Mouse (Mus musculus) myocyte (in vitro differentiated cells): ENCODE data around the gene Sertad3. TPM values are rescaled to one million over a fixed set of nuclear protein-coding genes. Genes with fewer than 3 reads are reported as not detected.
A peak's percentile ranks its signal among the peaks of the same experiment; 100 is the strongest.

Source experiments
- H3K27me3 ChIP-seq: one replicate; pipeline ENCODE4 v1.6.1; 2011; ENCODE audit not compliant: control insufficient read depth, insufficient read depth, insufficient read length
- H3K36me3 ChIP-seq: one replicate; pipeline ENCODE4 v1.6.1; 2011; ENCODE audit not compliant: control insufficient read depth, insufficient read depth
- H3K4me2 ChIP-seq: one replicate; pipeline ENCODE4 v1.6.1; 2011; ENCODE audit warnings: low read depth, control low read depth
- H3K4me3 ChIP-seq: one replicate; pipeline ENCODE4 v1.5.1; 2011; ENCODE audit warnings: mild to moderate bottlenecking, control low read depth, moderate library complexity
- H3K79me2 ChIP-seq: one replicate; pipeline ENCODE4 v1.6.1; 2011; ENCODE audit not compliant: control insufficient read depth, insufficient read depth
- H3ac ChIP-seq: one replicate; pipeline ENCODE4 v1.6.1; 2011; ENCODE audit not compliant: control insufficient read depth, insufficient read length
- CEBPB ChIP-seq: IDR thresholded peaks from 2 replicates; pipeline ENCODE4 v1.6.1; 2011; ENCODE audit warnings: mild to moderate bottlenecking, moderate library complexity; ENCODE audit not compliant: poor library complexity, insufficient read depth, severe bottlenecking
- E2F4 ChIP-seq: IDR thresholded peaks from one replicate; pipeline ENCODE4 v1.6.1; 2011; ENCODE audit warnings: mild to moderate bottlenecking, control low read depth, moderate library complexity; ENCODE audit not compliant: insufficient read depth
- MAX ChIP-seq: IDR thresholded peaks from one replicate; pipeline ENCODE4 v1.6.1; 2011; ENCODE audit warnings: low read depth, mild to moderate bottlenecking, control low read depth
- MYOD1 ChIP-seq, 3 experiments: IDR thresholded peaks; one replicate each; pipeline ENCODE4 v1.6.1; 2011; ENCODE audit warnings: control low read depth in 2 of 3, low read depth in 2 of 3, mild to moderate bottlenecking in 2 of 3, moderate library complexity in 1 of 3; ENCODE audit not compliant: insufficient read length in 2 of 3, control insufficient read depth in 1 of 3
- MYOG ChIP-seq, 3 experiments: IDR thresholded peaks; one replicate each; pipeline ENCODE4 v1.6.1; 2011; ENCODE audit warnings: control low read depth in 2 of 3, low read depth in 2 of 3, mild to moderate bottlenecking in 2 of 3; ENCODE audit not compliant: insufficient read length in 2 of 3, control insufficient read depth in 1 of 3, insufficient read depth in 1 of 3
- POLR2A ChIP-seq: IDR thresholded peaks from one replicate; pipeline ENCODE4 v1.6.1; 2011; ENCODE audit warnings: low read depth, mild to moderate bottlenecking, control low read depth, moderate library complexity; ENCODE audit not compliant: insufficient read length
- POLR2AphosphoS2 ChIP-seq: IDR thresholded peaks from one replicate; pipeline ENCODE4 v1.6.1; 2011; ENCODE audit warnings: low read depth, control low read depth; ENCODE audit not compliant: insufficient read length
- REST ChIP-seq: IDR thresholded peaks from one replicate; pipeline ENCODE4 v1.6.1; 2011; ENCODE audit warnings: mild to moderate bottlenecking, control low read depth, moderate library complexity; ENCODE audit not compliant: insufficient read depth, insufficient read length
- SRF ChIP-seq: IDR thresholded peaks from one replicate; pipeline ENCODE4 v1.6.1; 2011; ENCODE audit warnings: low read depth; ENCODE audit not compliant: control insufficient read depth, insufficient read length
- TCF12 ChIP-seq: IDR thresholded peaks from one replicate; pipeline ENCODE4 v1.6.1; 2011; ENCODE audit warnings: mild to moderate bottlenecking, control low read depth; ENCODE audit not compliant: poor library complexity, insufficient read depth, severe bottlenecking
- TCF3 ChIP-seq: IDR thresholded peaks from one replicate; pipeline ENCODE4 v1.6.1; 2011; ENCODE audit warnings: low read depth, control low read depth; ENCODE audit not compliant: insufficient read length
- USF1 ChIP-seq: IDR thresholded peaks from one replicate; pipeline ENCODE4 v1.6.1; 2011; ENCODE audit warnings: low read depth, mild to moderate bottlenecking, control low read depth, moderate library complexity
- polyA plus RNA-seq: library from polyadenylated mRNA; unstranded; fragments of >200 nt; fragmentation: generic; extraction: Trizol; gene quantifications from one replicate; pipeline ENCODE4 v1.2.1, GENCODE M21; 2012; ENCODE audit warnings: missing spikeins

Sertad3 gene
- polyA plus RNA-seq, 1 experiment = 15.5 TPM

DNA sequence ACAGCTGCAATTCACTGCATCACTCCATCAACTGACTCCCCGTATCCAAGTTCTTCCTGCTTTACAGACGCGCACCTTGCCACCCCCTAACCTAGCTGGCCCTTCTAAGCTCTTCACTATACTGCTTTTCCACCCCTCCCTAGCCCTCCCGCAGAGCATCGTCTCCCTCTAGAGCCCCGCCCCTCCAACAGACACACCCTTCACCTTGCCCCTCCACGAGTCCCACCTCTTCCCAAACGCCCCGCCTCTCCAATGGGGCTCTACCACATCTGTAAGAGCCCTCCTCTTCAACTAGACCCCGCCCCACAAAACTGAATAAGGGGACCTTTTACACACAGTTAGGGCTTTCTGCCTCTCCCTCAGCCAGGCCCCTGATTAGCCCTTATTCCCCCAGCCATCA lies 39.8 kb upstream of the Sertad3 start:
- Histone ChIP-seq H3K4me2 (no peak overlapping the region), H3K36me3 (no peaks in the 10 kb centered on the region), H3K4me3 (no peak overlapping the region), H3K27me3 (peaks cover 16% of the 10 kb centered on the region), H3K79me2 (no peaks in the 10 kb centered on the region), H3ac (no peak overlapping the region)
- no peak for TF ChIP-seq POLR2A
- no peak for TF ChIP-seq USF1
- TF ChIP-seq REST = no peak
- no peak for TF ChIP-seq E2F4
- no peak for TF ChIP-seq MYOG (IDR thresholded peaks at IDR 0.05; ENCODE audit: control insufficient read depth in 1 of 3, insufficient read depth in 1 of 3, insufficient read length in 2 of 3, low read depth in 2 of 3)

DNA sequence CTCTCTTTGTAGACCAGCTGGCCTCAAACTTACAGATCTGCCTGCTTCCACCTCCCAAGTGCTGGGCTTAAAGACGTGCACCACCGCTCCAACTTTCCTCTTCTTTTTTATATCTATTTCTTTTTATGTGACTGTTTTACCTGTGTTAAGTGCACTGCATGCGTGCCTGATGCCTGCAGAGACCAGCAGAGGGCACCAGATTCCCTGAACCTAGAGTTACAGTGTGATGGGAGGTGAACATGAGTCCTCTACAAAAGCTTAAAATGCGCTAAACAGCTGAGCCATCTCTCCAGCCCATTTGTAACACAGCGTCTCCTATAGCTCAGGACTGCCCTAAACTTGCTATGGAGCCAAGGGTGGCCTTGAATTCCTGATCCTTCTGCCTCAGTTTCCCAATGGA lies 36.0 kb upstream of the Sertad3 start:
- H3K4me3 ChIP-seq = no peak overlapping the region
- no peak overlapping the region for H3K4me2 ChIP-seq
- no peaks in the 10 kb centered on the region for H3K79me2 ChIP-seq
- no peak overlapping the region for H3ac ChIP-seq
- H3K36me3 ChIP-seq = no peaks in the 10 kb centered on the region
- peaks cover 16% of the 10 kb centered on the region for H3K27me3 ChIP-seq
- TF ChIP-seq TCF12 (no peak), SRF (no peak), MAX (no peak), CEBPB (no peak), MYOD1 (IDR thresholded peaks at IDR 0.05; ENCODE audit: control insufficient read depth in 1 of 3, insufficient read length in 2 of 3, low read depth in 2 of 3) (no peak), USF1 (no peak), POLR2AphosphoS2 (no peak), POLR2A (no peak), MYOG (IDR thresholded peaks at IDR 0.05; ENCODE audit: control insufficient read depth in 1 of 3, insufficient read depth in 1 of 3, insufficient read length in 2 of 3, low read depth in 2 of 3) (no peak), E2F4 (no peak), TCF3 (no peak), REST (no peak)

DNA sequence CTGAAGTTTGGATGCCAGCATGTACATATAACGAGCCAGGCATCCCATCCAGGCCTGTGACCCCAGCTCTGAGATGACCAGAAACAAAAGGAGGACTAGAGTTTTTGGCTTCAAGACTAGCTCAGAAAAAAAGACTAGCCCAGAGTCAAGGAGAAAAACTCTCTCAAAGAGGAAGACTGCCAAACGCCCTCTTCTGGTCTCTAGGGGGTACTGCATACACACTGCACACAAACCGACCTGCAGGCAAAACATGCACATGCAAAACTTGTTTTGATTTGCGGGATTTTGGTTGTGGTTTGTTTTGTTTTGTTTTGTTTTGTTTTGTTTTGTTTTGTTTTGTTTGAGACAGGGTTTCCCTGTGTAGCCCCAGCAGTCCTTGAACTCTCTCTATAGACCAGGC lies 33.6 kb upstream of the Sertad3 start:
- H3K4me3 ChIP-seq = no peak overlapping the region
- H3K4me2 ChIP-seq = no peak overlapping the region
- no peak overlapping the region for H3ac ChIP-seq
- TF ChIP-seq MYOD1 (IDR thresholded peaks at IDR 0.05; ENCODE audit: control insufficient read depth in 1 of 3, insufficient read length in 2 of 3, low read depth in 2 of 3) = no peak
- no peak for TF ChIP-seq SRF
- no peak for TF ChIP-seq REST
- TF ChIP-seq E2F4 = no peak
- TF ChIP-seq MYOG (IDR thresholded peaks at IDR 0.05; ENCODE audit: control insufficient read depth in 1 of 3, insufficient read depth in 1 of 3, insufficient read length in 2 of 3, low read depth in 2 of 3) = no peak
- TF ChIP-seq TCF12 = no peak
- TF ChIP-seq POLR2AphosphoS2 = no peak
- no peak for TF ChIP-seq USF1
- TF ChIP-seq MAX = no peak
- no peak for TF ChIP-seq POLR2A
- no peak for TF ChIP-seq TCF3
- no peak for TF ChIP-seq CEBPB
- peaks cover 2% of the 10 kb centered on the region for H3K27me3 ChIP-seq
- H3K79me2 ChIP-seq = no peaks in the 10 kb centered on the region
- no peaks in the 10 kb centered on the region for H3K36me3 ChIP-seq

DNA sequence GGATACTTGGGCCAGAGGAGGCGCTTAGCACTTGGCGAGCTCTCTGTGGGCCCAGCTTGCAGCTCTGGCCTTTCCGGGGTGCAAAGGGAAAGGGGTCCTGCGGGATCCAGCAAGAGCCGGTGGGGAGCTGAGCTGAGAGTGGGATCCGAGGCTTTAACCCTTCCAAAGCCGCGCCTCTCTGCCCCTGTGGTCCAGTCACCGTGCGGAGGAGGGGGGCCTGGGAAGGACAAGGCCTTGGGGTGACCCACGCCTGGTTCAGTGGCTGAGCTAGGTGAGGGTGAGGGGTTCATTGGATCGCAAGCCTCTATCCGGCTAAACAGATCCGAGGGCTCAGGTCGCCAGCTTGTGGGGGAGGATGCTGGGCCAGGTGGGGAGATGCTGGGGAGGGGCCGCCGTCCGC lies 27.5 kb upstream of the Sertad3 start:
- Histone ChIP-seq H3K36me3 (no peaks in the 10 kb centered on the region), H3K27me3 (peaks cover 8% of the 10 kb centered on the region), H3ac (no peak overlapping the region), H3K4me2 (no peak overlapping the region), H3K4me3 (no peak overlapping the region), H3K79me2 (no peaks in the 10 kb centered on the region)
- no peak for TF ChIP-seq MYOD1 (IDR thresholded peaks at IDR 0.05; ENCODE audit: control insufficient read depth in 1 of 3, insufficient read length in 2 of 3, low read depth in 2 of 3)
- no peak for TF ChIP-seq MAX
- no peak for TF ChIP-seq SRF
- TF ChIP-seq POLR2AphosphoS2 = no peak
- no peak for TF ChIP-seq POLR2A
- no peak for TF ChIP-seq CEBPB
- no peak for TF ChIP-seq TCF3
- no peak for TF ChIP-seq E2F4
- TF ChIP-seq REST = no peak
- no peak for TF ChIP-seq MYOG (IDR thresholded peaks at IDR 0.05; ENCODE audit: control insufficient read depth in 1 of 3, insufficient read depth in 1 of 3, insufficient read length in 2 of 3, low read depth in 2 of 3)
- no peak for TF ChIP-seq TCF12
- TF ChIP-seq USF1 = no peak

DNA sequence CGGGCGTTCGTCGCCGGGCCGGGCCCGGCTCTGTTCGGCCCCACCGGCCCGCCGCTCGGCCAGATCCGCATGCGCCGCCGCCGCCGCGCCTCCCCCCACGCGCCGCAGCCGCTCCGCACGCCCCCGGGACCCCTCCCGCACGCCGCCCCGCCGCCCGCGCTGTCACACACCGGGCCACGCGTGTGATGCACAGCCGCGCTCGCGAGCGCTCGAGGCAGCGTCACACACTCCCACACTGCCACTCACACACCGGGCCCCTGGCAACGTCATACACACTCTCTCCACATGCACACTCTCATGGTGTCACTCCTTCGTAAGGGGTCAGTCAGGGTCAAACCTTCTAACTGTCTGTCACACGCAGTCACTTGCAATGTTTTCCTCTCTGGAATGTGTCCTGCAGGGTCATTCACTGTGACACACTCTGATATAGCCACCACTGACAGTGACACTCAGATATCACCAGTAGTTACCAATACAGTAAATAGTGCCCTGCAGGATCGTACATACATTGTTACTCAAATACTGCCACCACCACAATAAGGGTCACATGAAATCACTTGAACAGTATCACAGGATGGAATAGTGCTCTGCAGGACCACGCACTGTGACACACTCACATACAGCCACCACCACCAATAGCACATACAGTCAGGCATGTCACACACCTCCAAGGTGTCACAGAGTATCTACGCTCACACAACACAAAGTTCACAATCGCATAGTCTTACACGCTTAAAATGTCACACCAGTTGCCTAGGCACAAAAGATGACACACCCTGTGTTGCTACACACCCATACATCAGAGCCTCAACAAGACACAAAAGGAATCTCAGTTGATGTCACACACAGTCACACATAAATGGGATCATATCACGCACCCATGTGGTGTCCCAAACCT lies 26.8 kb upstream of the Sertad3 start:
- no peaks in the 10 kb centered on the region for H3K79me2 ChIP-seq
- TF ChIP-seq TCF3 = no peak
- TF ChIP-seq MYOG (IDR thresholded peaks at IDR 0.05; ENCODE audit: control insufficient read depth in 1 of 3, insufficient read depth in 1 of 3, insufficient read length in 2 of 3, low read depth in 2 of 3) = no peak
- no peak for TF ChIP-seq SRF
- TF ChIP-seq USF1 = no peak
- TF ChIP-seq REST = no peak
- TF ChIP-seq POLR2AphosphoS2 = no peak
- TF ChIP-seq TCF12 = no peak
- TF ChIP-seq MAX = no peak
- TF ChIP-seq CEBPB = no peak
- no peak for TF ChIP-seq MYOD1 (IDR thresholded peaks at IDR 0.05; ENCODE audit: control insufficient read depth in 1 of 3, insufficient read length in 2 of 3, low read depth in 2 of 3)
- no peak for TF ChIP-seq POLR2A
- no peak for TF ChIP-seq E2F4
- no peaks in the 10 kb centered on the region for H3K36me3 ChIP-seq
- no peak overlapping the region for H3ac ChIP-seq
- peak overlapping the region; percentile 91 for H3K4me2 ChIP-seq
- H3K4me3 ChIP-seq = peak overlapping the region; percentile 28
- H3K27me3 ChIP-seq = peaks cover 8% of the 10 kb centered on the region
